Mouse (Mus musculus) kidney, postnatal 14 days (tissue): ENCODE measurements around the gene Ttyh3.
"Not testable (repeated sequence)": the region's sequence is repeated elsewhere in the genome, so short reads cannot be mapped to it uniquely, and the experiment has no call there.

Experiments used
- DNase-seq: peaks from one replicate; pipeline ENCODE4 v3.0.0; 2022; ENCODE audit warnings: mixed read lengths

Ttyh3 gene

DNA sequence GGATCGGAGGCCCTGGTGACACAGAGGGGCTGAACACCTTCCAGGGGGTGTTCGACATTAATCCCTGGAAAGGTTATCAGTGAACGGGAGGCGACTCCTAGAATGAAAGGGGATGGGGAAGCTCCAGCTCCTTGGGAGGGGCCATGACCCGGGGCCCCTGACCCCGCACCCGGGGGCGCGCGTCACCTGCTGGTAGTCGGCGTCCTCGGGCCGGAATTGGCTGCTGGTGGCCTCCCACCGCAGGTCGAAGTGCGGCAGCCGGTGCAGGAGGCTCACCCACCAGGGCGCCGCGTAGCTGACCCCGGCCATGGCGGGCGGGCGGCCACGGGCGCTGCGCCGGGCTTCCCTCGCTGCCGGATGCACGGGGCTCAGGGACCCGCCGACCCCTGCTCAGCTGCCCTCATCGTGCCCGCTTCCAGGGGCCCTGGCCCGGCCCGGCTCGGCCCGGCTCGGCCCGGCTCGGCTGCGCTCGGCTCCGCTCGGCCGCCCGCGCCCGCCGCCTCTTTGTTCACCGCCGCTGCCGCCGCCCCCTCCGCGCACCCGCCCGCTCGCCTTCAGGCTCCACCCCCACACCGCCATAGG is at the start of gene Ttyh3:
TSS of gene Ttyh3 (minus strand) at position 513 of the 582 bp plus-strand sequence.
- DNase-seq, result no peak

- no peak for DNase-seq
Observed at GRCm38 (mm10) chr5:140695987-140696386, 47.2 kb upstream of the Ttyh3 start.

DNA sequence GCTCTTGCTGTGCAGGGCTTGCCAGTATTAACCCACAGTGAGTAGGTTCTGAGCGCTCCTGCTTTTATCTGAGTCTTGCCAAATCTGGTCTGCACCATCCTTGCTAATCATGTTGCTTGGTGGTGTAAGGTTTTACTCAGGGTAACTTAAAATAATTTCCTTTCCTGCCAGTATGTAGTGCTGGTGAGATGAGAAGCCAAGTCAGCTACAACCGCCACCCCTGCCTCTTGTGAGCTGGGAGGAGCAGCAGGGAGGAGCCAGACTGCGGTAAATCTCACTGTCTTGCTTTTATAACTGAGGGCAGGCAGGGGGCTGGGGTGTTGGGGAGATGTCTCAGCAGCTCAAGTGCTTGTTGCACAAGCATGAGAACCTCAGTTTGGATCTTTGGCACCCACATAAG is 39.6 kb upstream of the Ttyh3 start:
- DNase-seq, result peak; percentile 9

DNA sequence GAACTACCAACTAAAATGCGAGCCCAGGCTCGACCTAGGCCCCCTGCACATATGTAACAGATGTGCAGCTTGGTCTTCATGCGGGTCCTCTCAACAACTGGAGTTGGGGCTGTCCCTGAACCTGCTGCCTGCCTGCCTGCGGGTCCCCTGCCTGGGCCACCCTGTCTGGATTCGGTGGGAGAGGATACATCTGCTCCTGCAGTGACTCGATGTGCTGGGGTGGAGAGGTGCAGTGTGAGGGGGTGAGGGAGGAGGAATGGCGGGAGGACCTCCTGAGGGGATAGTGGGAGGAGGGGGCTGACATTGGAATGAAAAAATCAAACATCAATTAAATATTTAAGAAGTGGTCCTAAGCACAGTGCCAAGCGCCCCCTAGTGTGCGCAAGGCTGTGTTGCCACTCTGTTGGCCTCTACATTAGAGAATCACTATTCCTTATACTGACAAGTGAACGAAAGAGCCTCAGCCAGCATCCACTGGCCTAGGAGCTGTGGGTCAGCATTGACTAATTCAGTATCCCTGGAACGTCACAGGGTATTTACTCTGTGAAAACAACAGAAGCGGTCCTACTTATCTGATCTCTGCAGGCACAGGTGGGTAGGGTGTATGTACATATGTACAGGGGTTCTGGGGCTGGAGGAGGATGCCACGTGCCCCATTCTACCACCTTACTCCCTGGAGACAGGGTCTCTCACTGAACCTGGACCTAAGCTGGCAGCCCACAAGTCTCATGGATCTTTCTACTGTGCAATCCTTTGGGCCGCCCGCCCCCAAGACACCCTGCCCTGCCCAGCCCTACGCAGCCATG is 35.7 kb upstream of the Ttyh3 start:
- peak; percentile 52 for DNase-seq

- no peak for DNase-seq
Observed at GRCm38 (mm10) chr5:140682113-140682512, 33.3 kb upstream of the Ttyh3 start.

DNA sequence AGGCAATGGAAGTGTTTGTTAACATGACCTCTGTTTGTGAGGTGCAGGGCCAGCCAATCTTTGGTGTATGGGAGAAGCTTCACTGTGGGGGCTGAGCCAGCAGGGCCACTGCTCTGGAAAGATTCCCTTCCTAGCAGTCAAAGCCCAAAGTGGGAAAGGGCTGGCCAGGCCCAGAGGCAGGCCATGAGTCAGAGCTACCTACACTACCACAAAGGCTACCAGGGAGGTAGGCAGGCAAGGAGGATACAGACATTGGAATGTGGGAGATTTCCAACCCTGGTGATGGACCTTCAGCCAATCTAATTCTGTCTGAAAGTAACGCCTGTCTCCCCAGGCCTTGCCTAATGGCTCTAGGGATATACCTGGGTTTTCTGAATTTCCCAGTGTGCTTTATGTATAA is 32.1 kb upstream of the Ttyh3 start:
- DNase-seq, result no peak

DNA sequence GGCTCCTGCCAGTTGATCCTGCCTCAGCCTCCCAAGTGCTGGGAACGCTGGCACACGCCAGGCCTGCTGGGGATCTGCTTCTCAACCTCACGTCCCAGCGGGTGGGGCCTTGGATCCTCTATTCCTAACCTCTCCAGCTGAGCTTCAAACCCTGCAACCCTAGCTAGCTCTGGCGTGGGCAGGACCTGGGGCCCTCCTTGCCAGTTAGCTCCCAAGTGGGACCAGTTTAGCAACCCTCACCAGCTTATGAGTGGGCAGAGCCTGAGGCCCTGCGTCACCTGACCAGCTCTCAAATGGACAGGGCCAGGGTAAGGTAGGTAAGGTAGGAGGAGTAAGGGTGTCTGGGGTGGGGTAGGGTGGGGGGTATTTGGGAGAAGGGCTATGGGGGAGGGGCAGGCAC is 31.2 kb upstream of the Ttyh3 start:
- DNase-seq, result no peak

- DNase-seq, result no peak
Observed at GRCm38 (mm10) chr5:140677137-140677536, 28.3 kb upstream of the Ttyh3 start.

DNA sequence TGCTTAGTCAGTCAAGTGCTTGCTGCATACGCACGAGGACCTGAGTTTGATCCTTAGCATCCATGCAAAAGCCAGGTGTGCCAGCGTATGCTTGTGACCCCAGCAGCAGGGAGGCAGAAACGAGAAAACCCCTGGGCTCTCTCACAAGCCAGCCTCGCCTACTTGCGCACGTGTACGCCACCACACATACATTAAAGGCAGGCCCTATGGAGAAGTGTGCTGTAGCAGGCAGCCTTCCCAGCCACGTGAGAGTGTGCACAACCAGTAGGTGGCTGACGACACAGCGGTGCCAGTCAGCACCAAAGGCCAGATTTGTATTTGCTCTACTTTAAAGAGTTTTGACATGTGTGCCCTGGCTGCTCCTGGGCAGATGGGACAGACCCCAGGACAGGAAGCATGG is 26.8 kb upstream of the Ttyh3 start:
- DNase-seq, result no peak

- DNase-seq, result no peak
Observed at GRCm38 (mm10) chr5:140675079-140675478, 26.2 kb upstream of the Ttyh3 start.

GRCm38 (mm10) chr5:140674036-140674435 is 25.2 kb upstream of the Ttyh3 start:
- DNase-seq, result no peak

GRCm38 (mm10) chr5:140672603-140673002 is 23.8 kb upstream of the Ttyh3 start:
- DNase-seq, result not testable (repeated sequence)

DNA sequence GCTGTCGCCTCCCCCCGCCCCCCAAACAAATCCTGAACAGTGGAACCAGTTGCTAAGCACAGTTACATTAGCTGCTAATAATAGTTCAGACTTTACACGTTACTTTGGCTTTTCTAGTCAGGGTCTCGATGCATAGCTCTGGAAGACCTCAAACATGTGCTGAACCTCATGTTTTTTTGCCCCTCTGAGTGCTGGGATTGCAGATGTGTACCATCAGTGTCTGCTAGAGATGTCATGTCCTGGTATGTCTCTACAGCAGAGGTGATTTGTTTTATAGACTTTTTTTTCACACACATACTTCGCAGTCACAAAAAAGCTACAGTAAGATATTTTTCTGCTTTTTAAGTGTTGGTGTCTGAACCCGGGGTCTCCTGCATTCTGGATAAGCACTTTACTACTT is 23.3 kb upstream of the Ttyh3 start:
- DNase-seq, result no peak

DNA sequence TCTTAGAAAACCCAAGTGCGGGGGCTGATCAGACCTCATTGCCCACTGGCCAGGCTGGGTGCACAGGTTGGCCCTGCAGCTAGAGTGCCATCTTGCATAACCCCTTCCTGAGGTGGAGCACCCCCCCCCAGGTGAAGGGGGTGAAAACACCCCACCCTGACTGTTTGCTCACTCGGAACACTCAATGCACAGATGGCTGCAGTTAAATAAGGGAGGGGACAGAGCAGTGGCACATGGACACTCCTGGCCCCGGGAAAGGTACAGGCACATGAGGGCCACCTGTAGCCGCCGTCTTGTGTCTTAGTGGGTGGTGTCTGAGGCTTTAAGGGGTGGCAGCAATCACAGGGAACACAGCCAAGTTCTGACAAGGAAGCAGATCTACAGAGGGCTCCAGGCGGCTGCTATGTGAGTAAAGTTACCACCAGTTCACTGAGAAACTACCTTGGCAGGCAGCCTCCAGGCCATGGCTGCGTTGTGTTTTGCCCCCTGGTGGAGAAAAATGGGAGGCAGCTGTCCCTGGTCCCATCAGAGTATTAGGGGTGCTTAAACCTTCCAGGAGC is 14.9 kb upstream of the Ttyh3 start:
- peak; percentile 74 for DNase-seq

- no peak for DNase-seq
Observed at GRCm38 (mm10) chr5:140662741-140663592, 14.1 kb upstream of the Ttyh3 start.

DNA sequence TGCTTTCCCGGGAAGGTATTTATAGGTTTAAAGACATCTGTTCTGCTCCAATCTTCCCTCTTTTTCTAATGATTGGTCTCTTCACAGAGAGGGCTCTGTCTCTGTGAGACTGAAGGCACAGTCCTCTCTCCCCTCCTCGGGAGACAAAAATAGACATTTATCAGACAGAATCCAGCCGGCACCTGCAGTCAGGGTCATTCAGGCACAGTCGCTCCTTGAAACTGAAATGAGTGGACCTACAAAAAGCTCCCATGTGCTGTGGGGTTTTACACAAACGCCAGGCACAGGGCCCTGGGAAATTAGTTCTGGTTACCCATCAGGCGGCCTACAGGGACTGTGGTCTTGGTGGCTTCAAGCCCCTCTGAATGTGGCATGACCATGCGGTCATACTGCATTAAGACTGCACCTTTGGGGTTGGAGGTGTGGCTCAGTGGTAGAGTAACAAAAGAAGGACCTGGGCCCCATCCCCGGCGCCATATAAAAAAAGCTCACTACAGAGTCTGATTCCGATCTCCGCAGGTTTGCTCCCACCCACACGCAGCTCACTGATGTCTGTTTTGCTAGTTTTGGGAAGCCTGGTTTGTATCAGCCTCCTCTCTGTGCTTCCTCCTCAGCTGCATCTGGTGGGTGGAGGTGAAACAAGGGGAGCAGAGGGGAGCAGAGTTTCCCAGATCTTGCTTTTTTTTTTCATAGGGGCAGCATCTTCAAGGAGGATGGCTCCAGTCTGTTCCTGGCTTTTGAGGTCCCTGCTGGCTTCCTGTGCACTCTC is 13.2 kb upstream of the Ttyh3 start:
- DNase-seq, result no peak

DNA sequence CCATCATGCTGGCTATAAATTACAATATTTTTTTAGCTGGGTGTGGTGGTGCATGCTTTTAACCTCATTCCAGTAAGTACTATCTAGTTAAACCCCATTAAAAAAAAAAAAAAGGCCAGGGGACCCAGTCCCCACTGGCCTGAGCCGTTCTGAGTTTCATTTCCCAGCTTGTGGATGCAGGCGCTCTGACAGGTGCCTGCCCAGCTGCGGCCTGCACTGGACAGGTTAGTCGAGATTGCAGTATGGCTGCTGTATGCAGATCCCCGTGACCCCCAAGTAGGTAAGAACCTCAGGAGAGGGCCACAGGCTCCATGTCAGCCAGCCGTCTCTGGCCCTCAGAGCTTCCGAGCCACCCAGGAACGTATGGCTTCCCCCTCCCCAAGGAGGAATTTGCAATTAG is 12.6 kb upstream of the Ttyh3 start:
- no peak for DNase-seq

DNA sequence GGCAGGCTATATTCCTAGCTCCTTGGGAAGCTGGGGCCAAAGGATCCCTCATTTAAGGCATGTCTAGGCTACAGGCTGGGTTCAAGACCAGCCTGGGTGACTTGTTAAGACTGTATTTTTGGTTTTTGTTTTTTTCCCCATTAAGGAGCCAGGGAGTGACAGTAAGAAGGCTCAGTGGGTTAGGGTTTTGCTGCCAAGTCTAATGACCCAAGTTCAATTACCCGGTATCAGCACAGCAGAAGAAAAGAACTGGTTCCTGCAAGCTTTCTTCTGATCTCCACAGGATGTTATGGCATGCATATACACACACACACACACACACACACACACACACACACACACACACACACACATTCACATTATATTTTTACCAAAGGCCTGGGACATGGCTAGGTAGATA is 11.6 kb upstream of the Ttyh3 start:
- no peak for DNase-seq

DNA sequence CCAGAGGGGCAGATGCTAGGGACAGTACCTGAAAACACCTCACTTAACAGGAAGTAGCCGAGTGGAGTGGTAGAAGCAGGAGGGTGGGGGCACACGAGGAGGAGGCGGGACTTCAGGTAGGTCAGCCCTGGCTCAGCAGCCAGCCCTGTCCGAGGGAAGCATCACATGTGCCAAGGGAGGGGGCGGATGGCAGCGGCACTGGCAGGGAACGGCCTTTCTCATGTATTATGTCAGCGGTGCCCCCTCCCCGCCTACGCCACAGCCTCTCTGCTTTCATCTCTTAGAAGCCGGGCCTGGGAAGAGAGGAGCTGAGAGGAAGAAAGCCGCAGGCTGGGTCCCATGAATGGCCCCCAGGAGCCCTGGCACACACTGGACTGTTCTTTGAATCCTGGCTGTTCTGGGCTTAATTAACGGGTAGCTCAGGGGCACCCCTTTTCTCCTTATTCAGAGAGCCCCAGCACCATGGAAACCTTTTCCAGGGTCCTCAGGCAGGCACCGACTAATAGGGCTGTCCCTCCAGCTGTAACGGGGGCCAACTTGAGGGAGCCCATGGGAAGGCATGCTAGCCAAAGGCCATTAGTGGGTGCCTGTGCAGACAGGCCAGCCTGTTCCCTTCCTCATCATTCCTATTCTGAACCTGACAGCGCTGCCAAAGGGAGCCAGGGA is 10.9 kb upstream of the Ttyh3 start:
- no peak for DNase-seq

DNA sequence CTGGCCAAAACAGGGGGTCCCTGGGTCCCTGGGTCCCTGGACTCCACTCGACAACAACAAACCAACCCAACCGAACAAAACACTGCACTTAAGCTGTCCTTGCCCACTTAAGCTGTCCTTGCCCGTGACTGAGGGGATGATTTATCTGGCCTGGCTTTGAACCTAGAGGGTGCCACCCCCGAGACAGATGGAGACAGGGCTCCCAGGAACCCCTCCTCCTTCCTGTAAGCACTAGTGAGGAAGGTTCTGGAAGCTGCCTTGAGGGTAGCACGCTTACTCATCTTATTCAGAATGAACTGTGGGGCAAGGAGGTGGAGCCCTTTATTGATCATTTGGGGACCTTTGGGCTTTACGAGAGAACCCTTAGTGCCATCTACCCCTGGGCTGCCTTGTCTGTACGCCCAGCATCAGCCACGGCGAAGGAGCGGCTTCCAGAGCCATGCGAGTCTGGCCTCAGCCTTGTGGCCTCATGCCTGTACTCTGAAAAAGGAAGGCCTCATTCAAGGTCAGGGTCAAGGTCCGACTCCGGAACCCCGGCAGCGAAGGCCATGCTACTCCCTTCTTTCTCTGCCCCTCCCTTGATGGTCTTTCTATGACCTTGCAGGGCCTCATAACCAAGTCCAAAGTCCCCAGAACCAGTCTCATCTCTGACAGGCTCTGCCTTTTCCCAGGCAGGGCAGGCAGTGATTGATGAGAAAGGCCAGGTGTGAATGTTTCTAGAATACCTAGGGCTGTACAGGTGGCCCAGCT is 5.4 kb upstream of the Ttyh3 start:
- peak; percentile 31 for DNase-seq

DNA sequence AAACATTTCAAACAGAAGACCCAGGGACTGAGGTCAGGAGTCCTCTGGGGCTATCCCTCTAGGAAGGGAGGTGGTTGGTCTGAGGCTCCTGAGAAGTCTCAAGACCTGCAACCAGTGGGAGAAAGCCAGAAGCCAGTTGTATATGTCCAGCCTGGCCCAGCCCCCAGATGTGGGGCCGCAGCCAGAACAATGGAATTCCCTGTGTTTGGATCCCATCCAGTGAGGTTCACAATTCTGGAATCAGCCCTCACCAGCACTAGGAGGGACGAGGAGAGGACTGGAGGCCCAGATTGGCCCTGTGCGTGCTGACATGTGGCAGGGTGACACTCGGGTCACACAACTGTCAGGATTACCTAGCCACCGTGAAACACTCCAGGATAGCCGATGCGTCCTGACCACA is 3.8 kb upstream of the Ttyh3 start:
- DNase-seq, result peak; percentile 40
